Mouse (Mus musculus): Measurements from ENCODE around the gene Ntrk3. TPM values are rescaled to one million over a fixed set of nuclear protein-coding genes. Genes with fewer than 3 reads are reported as not detected.

The Ntrk3 gene
- polyA plus RNA-seq, 1 experiment from 2014 or later: 1.3 TPM

DNA sequence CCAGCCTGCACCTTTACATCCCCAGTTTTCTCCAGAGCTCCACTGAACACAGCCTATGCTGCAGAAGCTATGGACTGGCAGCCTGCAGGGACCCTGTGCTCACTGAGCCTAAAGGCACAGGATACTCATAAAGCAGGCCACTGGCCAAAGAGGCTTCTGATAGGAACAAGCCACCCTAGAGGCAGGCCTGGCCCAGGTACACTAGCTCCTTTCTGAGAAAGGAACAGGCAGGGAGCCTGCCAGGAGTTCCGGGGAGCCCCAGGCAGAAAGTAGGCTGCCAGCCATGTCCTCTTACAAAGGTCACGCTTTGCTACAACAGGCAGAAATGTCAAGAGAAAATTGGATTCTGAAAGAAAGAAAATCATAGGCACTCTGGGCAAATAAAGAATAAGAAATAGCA, 254.8 kb downstream of the Ntrk3 start:
- Histone ChIP-seq H3K4me2 (ENCODE audit: low read length) (no peak overlapping the region), H3K4me1 (ENCODE audit: control insufficient read depth in 2 of 2, insufficient read depth in 2 of 2, low read length in 2 of 2) (no peaks in the 10 kb centered on the region), H3K36me3 (ENCODE audit: control insufficient read depth, insufficient read depth, low read length) (no peaks in the 10 kb centered on the region), H3K9me3 (ENCODE audit: control insufficient read depth, low read length) (no peaks in the 10 kb centered on the region), H3K4me3 (ENCODE audit: control insufficient read depth in 1 of 2, insufficient read depth in 1 of 2, low read depth in 1 of 2, low read length in 2 of 2) (no peak overlapping the region), H3K27me3 (ENCODE audit: control insufficient read depth, insufficient read depth, low read length) (no peaks in the 10 kb centered on the region), H3K9ac (ENCODE audit: low read length) (no peak overlapping the region), H3K27ac (replicated peaks in 1 of 2; ENCODE audit: control insufficient read depth in 1 of 2, insufficient read depth in 1 of 2, low read depth in 2 of 2, low read length in 2 of 2) (no peak overlapping the region)
- 75% methylated on average over 2 of the region's 2 CpGs for WGBS
- no peak for ATAC-seq (ENCODE audit: insufficient number of reproducible peaks, insufficient read depth, low FRiP score, low read depth)

DNA sequence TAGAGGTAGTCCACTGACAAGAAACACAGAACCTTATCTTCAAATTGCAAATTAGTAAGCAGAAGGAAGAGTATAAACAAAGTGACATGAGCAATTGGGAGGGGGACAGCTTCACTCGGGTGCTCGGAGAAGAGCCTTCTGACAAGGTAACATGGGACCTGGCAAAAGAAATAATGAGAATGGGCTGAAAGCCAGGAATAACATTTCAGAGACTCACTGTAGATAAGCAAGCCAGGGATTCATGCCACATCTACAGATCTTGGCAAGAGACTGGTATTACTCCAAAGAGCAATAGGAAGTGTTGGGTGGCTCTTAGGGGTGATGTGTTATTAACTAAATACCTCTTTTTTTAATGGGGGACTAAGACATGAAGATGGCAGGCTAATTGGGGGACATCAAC, 258.9 kb downstream of the Ntrk3 start:
- H3K27ac ChIP-seq (replicated peaks in 1 of 2; ENCODE audit: control insufficient read depth in 1 of 2, insufficient read depth in 1 of 2, low read depth in 2 of 2, low read length in 2 of 2): no peak overlapping the region
- H3K36me3 ChIP-seq (ENCODE audit: control insufficient read depth, insufficient read depth, low read length): no peaks in the 10 kb centered on the region
- ATAC-seq (ENCODE audit: insufficient number of reproducible peaks, insufficient read depth, low FRiP score, low read depth): no peak
- no peaks in the 10 kb centered on the region for H3K9me3 ChIP-seq (ENCODE audit: control insufficient read depth, low read length)
- WGBS: 68% methylated on average over 2 of the region's 2 CpGs
- no peak overlapping the region for H3K4me2 ChIP-seq (ENCODE audit: low read length)
- H3K27me3 ChIP-seq (ENCODE audit: control insufficient read depth, insufficient read depth, low read length): no peaks in the 10 kb centered on the region
- no peak overlapping the region for H3K4me3 ChIP-seq (ENCODE audit: control insufficient read depth in 1 of 2, insufficient read depth in 1 of 2, low read depth in 1 of 2, low read length in 2 of 2)
- no peak overlapping the region for H3K9ac ChIP-seq (ENCODE audit: low read length)
- H3K4me1 ChIP-seq (ENCODE audit: control insufficient read depth in 2 of 2, insufficient read depth in 2 of 2, low read length in 2 of 2): no peaks in the 10 kb centered on the region

- H3K9ac ChIP-seq (ENCODE audit: low read length): no peak overlapping the region
- no peak overlapping the region for H3K27ac ChIP-seq (replicated peaks in 1 of 2; ENCODE audit: control insufficient read depth in 1 of 2, insufficient read depth in 1 of 2, low read depth in 2 of 2, low read length in 2 of 2)
- no peaks in the 10 kb centered on the region for H3K36me3 ChIP-seq (ENCODE audit: control insufficient read depth, insufficient read depth, low read length)
- H3K27me3 ChIP-seq (ENCODE audit: control insufficient read depth, insufficient read depth, low read length): no peaks in the 10 kb centered on the region
- H3K4me1 ChIP-seq (ENCODE audit: control insufficient read depth in 2 of 2, insufficient read depth in 2 of 2, low read length in 2 of 2): no peaks in the 10 kb centered on the region
- ATAC-seq (ENCODE audit: insufficient number of reproducible peaks, insufficient read depth, low FRiP score, low read depth): no peak
- no peak overlapping the region for H3K4me2 ChIP-seq (ENCODE audit: low read length)
- WGBS: 80% methylated on average over 4 of the region's 4 CpGs
- H3K9me3 ChIP-seq (ENCODE audit: control insufficient read depth, low read length): no peaks in the 10 kb centered on the region
- no peak overlapping the region for H3K4me3 ChIP-seq (ENCODE audit: control insufficient read depth in 1 of 2, insufficient read depth in 1 of 2, low read depth in 1 of 2, low read length in 2 of 2)
Measured at GRCm38 (mm10) chr7:78471755-78472154, 266.1 kb downstream of the Ntrk3 start.

DNA sequence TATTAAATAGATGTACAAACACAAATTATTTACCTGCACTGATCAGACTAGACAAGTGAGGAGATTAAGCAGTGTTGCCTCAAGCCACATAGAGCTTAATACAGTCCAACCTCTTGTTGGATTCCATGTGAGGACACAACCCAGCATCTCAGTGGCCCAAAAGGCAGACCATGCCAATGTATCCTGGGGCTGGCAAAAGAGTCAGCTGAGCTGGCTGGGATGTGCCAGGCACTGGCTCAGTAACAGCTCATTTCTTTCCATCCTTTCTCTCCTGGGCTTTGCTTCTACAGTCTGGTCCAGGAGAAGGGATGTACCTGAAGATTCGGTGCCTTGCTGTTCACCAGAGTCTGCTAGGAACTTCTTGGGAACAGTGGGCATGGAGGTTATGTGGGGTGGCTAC, 266.5 kb downstream of the Ntrk3 start:
- Histone ChIP-seq H3K27ac (replicated peaks in 1 of 2; ENCODE audit: control insufficient read depth in 1 of 2, insufficient read depth in 1 of 2, low read depth in 2 of 2, low read length in 2 of 2) (no peak overlapping the region), H3K4me3 (ENCODE audit: control insufficient read depth in 1 of 2, insufficient read depth in 1 of 2, low read depth in 1 of 2, low read length in 2 of 2) (no peak overlapping the region), H3K4me2 (ENCODE audit: low read length) (no peak overlapping the region), H3K36me3 (ENCODE audit: control insufficient read depth, insufficient read depth, low read length) (no peaks in the 10 kb centered on the region), H3K4me1 (ENCODE audit: control insufficient read depth in 2 of 2, insufficient read depth in 2 of 2, low read length in 2 of 2) (no peaks in the 10 kb centered on the region), H3K9ac (ENCODE audit: low read length) (no peak overlapping the region), H3K9me3 (ENCODE audit: control insufficient read depth, low read length) (no peaks in the 10 kb centered on the region), H3K27me3 (ENCODE audit: control insufficient read depth, insufficient read depth, low read length) (no peaks in the 10 kb centered on the region)
- 70% methylated on average over 1 of the region's 1 CpGs for WGBS
- no peak for ATAC-seq (ENCODE audit: insufficient number of reproducible peaks, insufficient read depth, low FRiP score, low read depth)

DNA sequence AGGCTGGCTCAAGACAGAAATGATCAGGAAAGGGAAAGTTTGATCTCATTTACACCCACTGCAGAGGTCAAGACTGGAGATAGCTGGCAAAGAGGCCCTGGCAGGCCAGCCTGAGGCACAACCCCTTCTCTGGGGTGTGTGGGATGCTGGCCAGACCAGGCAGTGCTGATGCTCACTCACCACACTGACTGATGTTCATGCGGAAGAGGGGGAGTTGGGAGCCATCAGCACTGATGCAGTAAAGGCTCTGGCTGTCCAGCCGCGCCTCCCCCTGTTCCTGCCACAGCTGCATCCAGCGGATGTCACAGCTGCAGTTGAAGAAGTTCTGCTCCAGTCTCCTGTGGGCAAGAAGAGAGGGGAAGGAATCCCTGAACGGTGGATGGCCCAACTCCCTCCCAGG, 275.2 kb downstream of the Ntrk3 start:
- no peaks in the 10 kb centered on the region for H3K9me3 ChIP-seq (ENCODE audit: control insufficient read depth, low read length)
- H3K36me3 ChIP-seq (ENCODE audit: control insufficient read depth, insufficient read depth, low read length): no peaks in the 10 kb centered on the region
- H3K9ac ChIP-seq (ENCODE audit: low read length): no peak overlapping the region
- H3K4me2 ChIP-seq (ENCODE audit: low read length): no peak overlapping the region
- no peak for ATAC-seq (ENCODE audit: insufficient number of reproducible peaks, insufficient read depth, low FRiP score, low read depth)
- H3K4me3 ChIP-seq (ENCODE audit: control insufficient read depth in 1 of 2, insufficient read depth in 1 of 2, low read depth in 1 of 2, low read length in 2 of 2): no peak overlapping the region
- H3K27me3 ChIP-seq (ENCODE audit: control insufficient read depth, insufficient read depth, low read length): no peaks in the 10 kb centered on the region
- no peaks in the 10 kb centered on the region for H3K4me1 ChIP-seq (ENCODE audit: control insufficient read depth in 2 of 2, insufficient read depth in 2 of 2, low read length in 2 of 2)
- 53% methylated on average over 5 of the region's 5 CpGs for WGBS
- no peak overlapping the region for H3K27ac ChIP-seq (replicated peaks in 1 of 2; ENCODE audit: control insufficient read depth in 1 of 2, insufficient read depth in 1 of 2, low read depth in 2 of 2, low read length in 2 of 2)

DNA sequence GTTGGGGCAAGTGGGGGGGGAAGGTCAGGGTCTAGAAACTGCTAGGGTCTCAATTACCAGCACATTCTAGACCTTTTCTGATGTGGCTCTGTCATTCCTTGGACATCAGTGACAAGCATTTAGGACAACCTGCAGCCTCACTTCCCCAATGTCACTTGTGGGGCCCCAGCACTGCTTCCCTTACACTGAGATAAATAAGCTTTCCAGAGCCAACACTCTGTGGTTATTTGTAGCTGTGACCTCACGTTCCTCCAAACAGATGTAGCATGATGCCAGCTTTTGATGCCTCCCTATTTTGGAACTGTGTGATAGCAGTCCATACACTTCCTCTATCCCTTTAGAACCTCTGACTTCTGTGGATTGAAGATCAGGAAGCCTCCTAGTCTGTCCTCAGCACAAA, 278.8 kb downstream of the Ntrk3 start:
- WGBS: 41% methylated on average over 1 of the region's 1 CpGs
- Histone ChIP-seq H3K9me3 (ENCODE audit: control insufficient read depth, low read length) (no peaks in the 10 kb centered on the region), H3K27ac (replicated peaks in 1 of 2; ENCODE audit: control insufficient read depth in 1 of 2, insufficient read depth in 1 of 2, low read depth in 2 of 2, low read length in 2 of 2) (no peak overlapping the region), H3K9ac (ENCODE audit: low read length) (no peak overlapping the region), H3K4me1 (ENCODE audit: control insufficient read depth in 2 of 2, insufficient read depth in 2 of 2, low read length in 2 of 2) (no peaks in the 10 kb centered on the region), H3K4me3 (ENCODE audit: control insufficient read depth in 1 of 2, insufficient read depth in 1 of 2, low read depth in 1 of 2, low read length in 2 of 2) (no peak overlapping the region), H3K4me2 (ENCODE audit: low read length) (no peak overlapping the region), H3K27me3 (ENCODE audit: control insufficient read depth, insufficient read depth, low read length) (no peaks in the 10 kb centered on the region), H3K36me3 (ENCODE audit: control insufficient read depth, insufficient read depth, low read length) (no peaks in the 10 kb centered on the region)
- no peak for ATAC-seq (ENCODE audit: insufficient number of reproducible peaks, insufficient read depth, low FRiP score, low read depth)

DNA sequence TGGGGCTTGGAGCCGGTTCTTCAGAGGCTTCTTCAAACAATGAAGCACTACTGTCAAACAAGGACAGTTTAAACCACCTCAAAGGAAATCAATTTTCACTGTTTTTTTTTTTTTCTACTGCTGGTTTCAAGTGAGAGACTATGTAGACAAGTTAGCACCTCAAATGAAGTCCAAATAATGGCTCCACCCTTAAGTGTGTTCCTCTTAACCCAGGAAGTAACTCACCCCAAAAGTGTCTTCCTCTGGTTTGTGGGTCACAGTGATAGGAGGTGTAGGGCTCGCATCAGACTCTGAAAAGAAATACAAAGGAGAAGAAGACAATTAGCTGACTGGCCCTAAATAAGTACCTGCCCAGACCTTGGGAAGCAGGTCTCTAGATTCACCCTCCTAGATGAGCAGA, 286.1 kb downstream of the Ntrk3 start:
- no peaks in the 10 kb centered on the region for H3K4me1 ChIP-seq (ENCODE audit: control insufficient read depth in 2 of 2, insufficient read depth in 2 of 2, low read length in 2 of 2)
- no peak overlapping the region for H3K4me2 ChIP-seq (ENCODE audit: low read length)
- no peak overlapping the region for H3K4me3 ChIP-seq (ENCODE audit: control insufficient read depth in 1 of 2, insufficient read depth in 1 of 2, low read depth in 1 of 2, low read length in 2 of 2)
- H3K9ac ChIP-seq (ENCODE audit: low read length): no peak overlapping the region
- no peaks in the 10 kb centered on the region for H3K36me3 ChIP-seq (ENCODE audit: control insufficient read depth, insufficient read depth, low read length)
- no peak for ATAC-seq (ENCODE audit: insufficient number of reproducible peaks, insufficient read depth, low FRiP score, low read depth)
- no peak overlapping the region for H3K27ac ChIP-seq (replicated peaks in 1 of 2; ENCODE audit: control insufficient read depth in 1 of 2, insufficient read depth in 1 of 2, low read depth in 2 of 2, low read length in 2 of 2)
- no peaks in the 10 kb centered on the region for H3K27me3 ChIP-seq (ENCODE audit: control insufficient read depth, insufficient read depth, low read length)
- 79% methylated on average over 2 of the region's 2 CpGs for WGBS
- H3K9me3 ChIP-seq (ENCODE audit: control insufficient read depth, low read length): no peaks in the 10 kb centered on the region

- no peak for ATAC-seq (ENCODE audit: insufficient number of reproducible peaks, insufficient read depth, low FRiP score, low read depth)
- Histone ChIP-seq H3K4me3 (ENCODE audit: control insufficient read depth in 1 of 2, insufficient read depth in 1 of 2, low read depth in 1 of 2, low read length in 2 of 2) (no peak overlapping the region), H3K27me3 (ENCODE audit: control insufficient read depth, insufficient read depth, low read length) (no peaks in the 10 kb centered on the region), H3K9me3 (ENCODE audit: control insufficient read depth, low read length) (no peaks in the 10 kb centered on the region), H3K9ac (ENCODE audit: low read length) (no peak overlapping the region), H3K27ac (replicated peaks in 1 of 2; ENCODE audit: control insufficient read depth in 1 of 2, insufficient read depth in 1 of 2, low read depth in 2 of 2, low read length in 2 of 2) (no peak overlapping the region), H3K4me1 (ENCODE audit: control insufficient read depth in 2 of 2, insufficient read depth in 2 of 2, low read length in 2 of 2) (no peaks in the 10 kb centered on the region), H3K36me3 (ENCODE audit: control insufficient read depth, insufficient read depth, low read length) (no peaks in the 10 kb centered on the region), H3K4me2 (ENCODE audit: low read length) (no peak overlapping the region)
- WGBS: 66% methylated on average over 6 of the region's 6 CpGs
Measured at GRCm38 (mm10) chr7:78449909-78450592, 287.8 kb downstream of the Ntrk3 start.

All from heart, embryonic 14.5 days (tissue).